Mouse (Mus musculus) midbrain, embryonic 14.5 days (tissue): Measurements from ENCODE around the gene Mical2. TPM values are rescaled to one million over a fixed set of nuclear protein-coding genes. Genes with fewer than 3 reads are reported as not detected.

Experiments
- ATAC-seq: fragments of 200-750 bp; cut with Nextera tagmentation; 2 replicates; pipeline ENCODE4 v1.8.0; 2017; ENCODE audit warnings: moderate number of reproducible peaks, moderate library complexity; ENCODE audit not compliant: low FRiP score, low TSS enrichment
- DNase-seq: peaks from one replicate; pipeline ENCODE4 v3.0.0-alpha.2; 2015
- H3K27ac ChIP-seq: fragments of 300-500 bp; sonication (generic); replicated peaks from 2 replicates; pipeline ENCODE4 v1.5.1; 2014; ENCODE audit warnings: mild to moderate bottlenecking, low read depth, low read length, moderate library complexity
- H3K27me3 ChIP-seq: fragments of 300-500 bp; sonication (generic); 2 replicates; pipeline ENCODE4 v1.6.1; 2014; ENCODE audit warnings: low read length, control low read depth, mixed read lengths; ENCODE audit not compliant: control insufficient read depth, insufficient read depth
- H3K36me3 ChIP-seq: fragments of 300-500 bp; sonication (generic); 2 replicates; pipeline ENCODE4 v1.6.1; 2014; ENCODE audit warnings: low read length, control low read depth; ENCODE audit not compliant: control insufficient read depth, insufficient read depth
- H3K4me1 ChIP-seq: fragments of 300-500 bp; sonication (generic); 2 replicates; pipeline ENCODE4 v1.6.1; 2014; ENCODE audit warnings: mild to moderate bottlenecking, antibody characterized with exemption, low read length, control low read depth; ENCODE audit not compliant: control insufficient read depth, insufficient read depth
- H3K4me2 ChIP-seq: fragments of 300-500 bp; sonication (generic); 2 replicates; pipeline ENCODE4 v1.6.1; 2014; ENCODE audit warnings: mild to moderate bottlenecking, low read length, moderate library complexity
- H3K4me3 ChIP-seq: fragments of 300-500 bp; sonication (generic); replicated peaks from 2 replicates; pipeline ENCODE4 v1.5.1; 2014; ENCODE audit warnings: low read depth, low read length
- H3K9ac ChIP-seq: fragments of 300-500 bp; sonication (generic); replicated peaks from 2 replicates; pipeline ENCODE4 v1.6.1; 2014; ENCODE audit warnings: mild to moderate bottlenecking, low read length, moderate library complexity
- H3K9me3 ChIP-seq: fragments of 300-500 bp; sonication (generic); 2 replicates; pipeline ENCODE4 v1.6.1; 2016; ENCODE audit warnings: low read length, control low read depth, mixed read lengths; ENCODE audit not compliant: control insufficient read depth
- WGBS: fragments of 180-500 bp; shearing (Covaris S2); extraction: QIAGEN DNeasy Blood & Tissue Kit; methylation state at CpG from one replicate; pipeline ENCODE4 v1.1.7; 2014; 5-methylcytosine and 5-hydroxymethylcytosine counted together
- polyA plus RNA-seq: library from polyadenylated mRNA; unstranded; fragments of >200 nt; fragmentation: Nextera tagmentation; extraction: Ambion mirVana; gene quantifications from 2 replicates; pipeline ENCODE4 v1.2.1, GENCODE M21; 2014

Mical2 gene
- polyA plus RNA-seq, 1 experiment from 2014 or later = 1.6 TPM

GRCm38 (mm10) chr7:112386521-112386920 lies 160.9 kb downstream of the Mical2 start:
- no peak overlapping the region for H3K4me3 ChIP-seq
- H3K27ac ChIP-seq = no peak overlapping the region
- H3K4me1 ChIP-seq = peaks cover 19% of the 10 kb centered on the region
- no peaks in the 10 kb centered on the region for H3K36me3 ChIP-seq
- WGBS = 77% methylated on average over 5 of the region's 5 CpGs
- H3K9me3 ChIP-seq = no peaks in the 10 kb centered on the region
- no peak for ATAC-seq
- no peak for DNase-seq
- H3K27me3 ChIP-seq = no peaks in the 10 kb centered on the region
- no peak overlapping the region for H3K9ac ChIP-seq
- no peak overlapping the region for H3K4me2 ChIP-seq

- Histone ChIP-seq H3K4me1 (peaks cover 22% of the 10 kb centered on the region), H3K27me3 (no peaks in the 10 kb centered on the region), H3K4me2 (no peak overlapping the region), H3K4me3 (no peak overlapping the region), H3K36me3 (no peaks in the 10 kb centered on the region), H3K9ac (no peak overlapping the region), H3K27ac (no peak overlapping the region), H3K9me3 (no peaks in the 10 kb centered on the region)
- 89% methylated on average over 5 of the region's 5 CpGs for WGBS
- ATAC-seq (no peak), DNase-seq (no peak)
Observed at GRCm38 (mm10) chr7:112387876-112388275, 162.2 kb downstream of the Mical2 start.

- H3K27me3 ChIP-seq = no peaks in the 10 kb centered on the region
- WGBS = 89% methylated on average over 5 of the region's 5 CpGs
- H3K27ac ChIP-seq = no peak overlapping the region
- DNase-seq (no peak), ATAC-seq (no peak)
- H3K9me3 ChIP-seq = no peaks in the 10 kb centered on the region
- H3K4me2 ChIP-seq = no peak overlapping the region
- no peaks in the 10 kb centered on the region for H3K36me3 ChIP-seq
- H3K9ac ChIP-seq = no peak overlapping the region
- H3K4me3 ChIP-seq = no peak overlapping the region
- peaks cover 22% of the 10 kb centered on the region for H3K4me1 ChIP-seq
Observed at GRCm38 (mm10) chr7:112388363-112388875, 162.8 kb downstream of the Mical2 start.

GRCm38 (mm10) chr7:112389611-112390251 lies 164.1 kb downstream of the Mical2 start:
- no peak overlapping the region for H3K4me3 ChIP-seq
- no peak; the same call in 1 of the 2 replicates for ATAC-seq
- 0 out of 2 replicates have a peak overlapping the region, but pooled peaks have one; percentile 16 for H3K9ac ChIP-seq
- 44% methylated on average over 6 of the region's 6 CpGs for WGBS
- no peaks in the 10 kb centered on the region for H3K9me3 ChIP-seq
- no peaks in the 10 kb centered on the region for H3K36me3 ChIP-seq
- no peak overlapping the region for H3K4me2 ChIP-seq
- peak overlapping the region; percentile 72 for H3K27ac ChIP-seq
- peaks cover 22% of the 10 kb centered on the region for H3K4me1 ChIP-seq
- H3K27me3 ChIP-seq = no peaks in the 10 kb centered on the region
- DNase-seq = peak; percentile 43

- WGBS = 24% methylated on average over 11 of the region's 11 CpGs
- H3K4me3 ChIP-seq = no peak overlapping the region
- H3K27ac ChIP-seq = peak overlapping the region; percentile 72
- no peaks in the 10 kb centered on the region for H3K27me3 ChIP-seq
- no peaks in the 10 kb centered on the region for H3K36me3 ChIP-seq
- DNase-seq (peak; percentile 64), ATAC-seq (no peak)
- H3K9ac ChIP-seq = no peak overlapping the region
- no peak overlapping the region for H3K4me2 ChIP-seq
- no peaks in the 10 kb centered on the region for H3K9me3 ChIP-seq
- H3K4me1 ChIP-seq = peaks cover 22% of the 10 kb centered on the region
Observed at GRCm38 (mm10) chr7:112390252-112390936, 164.7 kb downstream of the Mical2 start.

GRCm38 (mm10) chr7:112390937-112391605 lies 165.4 kb downstream of the Mical2 start:
- no peaks in the 10 kb centered on the region for H3K9me3 ChIP-seq
- H3K36me3 ChIP-seq = no peaks in the 10 kb centered on the region
- H3K4me2 ChIP-seq = 0 out of 2 replicates have a peak overlapping the region, but pooled peaks have one; percentile 13
- H3K4me3 ChIP-seq = no peak overlapping the region
- peak; percentile 74 for DNase-seq
- no peak for ATAC-seq
- peak overlapping the region; percentile 72 for H3K27ac ChIP-seq
- 34% methylated on average over 6 of the region's 6 CpGs for WGBS
- H3K9ac ChIP-seq = no peak overlapping the region
- H3K27me3 ChIP-seq = no peaks in the 10 kb centered on the region
- peaks cover 22% of the 10 kb centered on the region for H3K4me1 ChIP-seq

GRCm38 (mm10) chr7:112397786-112398185 lies 172.1 kb downstream of the Mical2 start:
- H3K4me3 ChIP-seq = no peak overlapping the region
- 0 out of 2 replicates have a peak, but pooled peaks cover 3% of the 10 kb centered on the region for H3K4me1 ChIP-seq
- DNase-seq (no peak), ATAC-seq (no peak)
- no peaks in the 10 kb centered on the region for H3K27me3 ChIP-seq
- no peak overlapping the region for H3K27ac ChIP-seq
- no peak overlapping the region for H3K9ac ChIP-seq
- 92% methylated on average over 3 of the region's 3 CpGs for WGBS
- H3K9me3 ChIP-seq = no peaks in the 10 kb centered on the region
- H3K4me2 ChIP-seq = no peak overlapping the region
- no peaks in the 10 kb centered on the region for H3K36me3 ChIP-seq

- Histone ChIP-seq H3K27ac (no peak overlapping the region), H3K4me3 (no peak overlapping the region), H3K36me3 (no peaks in the 10 kb centered on the region), H3K9me3 (no peaks in the 10 kb centered on the region), H3K4me1 (0 out of 2 replicates have a peak, but pooled peaks cover 3% of the 10 kb centered on the region), H3K4me2 (no peak overlapping the region), H3K9ac (no peak overlapping the region), H3K27me3 (no peaks in the 10 kb centered on the region)
- ATAC-seq (no peak), DNase-seq (peak; percentile 38)
- 35% methylated on average over 7 of the region's 7 CpGs for WGBS
Observed at GRCm38 (mm10) chr7:112399425-112400170, 173.9 kb downstream of the Mical2 start.
